24 mouse cellular contexts compared by ENCODE assay signal in the genomic region with DNA sequence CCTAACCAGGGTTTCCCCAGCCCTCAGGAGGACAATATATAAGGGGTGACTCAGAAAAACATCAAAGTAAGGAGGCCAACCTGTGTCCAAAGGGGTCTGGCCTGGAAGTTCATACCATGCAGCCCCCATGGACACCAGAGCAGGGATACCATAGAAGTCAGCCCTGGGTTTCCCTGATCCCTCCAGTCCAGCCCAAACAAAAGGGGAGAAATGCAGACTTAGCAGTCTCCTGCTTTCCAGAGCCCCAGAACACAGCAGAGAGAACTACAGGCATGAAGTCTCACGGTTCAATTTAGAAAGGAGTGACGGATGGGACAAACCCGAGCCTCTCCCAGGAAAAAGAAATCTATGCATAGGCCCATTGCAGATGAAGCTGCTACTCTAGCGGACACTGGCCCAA.
DNase-seq lines count a peak whose midpoint lies in the region; ATAC-seq and TF ChIP-seq lines count a peak whose summit lies in the region.
"Had no signal": no experiment of that assay in that cellular context is flagged by ENCODE, and none has a peak within 500 bp of the region (broad histone marks: within the 10 kb centered on the region; RNA-seq: fewer than 3 reads in every experiment).

No protein-coding gene starts in this region.

- H3K4me1 ChIP-seq in lung, embryonic 16.5 days (replicated peaks; ENCODE audit: control insufficient read depth, insufficient read depth, low read length) = peaks cover 36% of the 10 kb centered on the region
- peaks cover 16% of the 10 kb centered on the region; the same call in 1 of the 2 replicates for H3K4me1 ChIP-seq in small intestine, adult 2 months (ENCODE audit: control insufficient read depth, insufficient read depth, insufficient read length, low read length)

- WGBS in lung, embryonic 16.5 days = 60% methylated on average over 4 of the region's 4 CpGs
- WGBS in small intestine, adult 2 months = 42% methylated on average over 4 of the region's 4 CpGs

- no peak overlapping the region for H3K4me3 ChIP-seq in lung, embryonic 16.5 days (ENCODE audit: low read length)
- no peak overlapping the region for H3K4me3 ChIP-seq in small intestine, adult 2 months (ENCODE audit: low read depth, low read length)
- H3K4me3 ChIP-seq: embryonic facial prominence, embryonic 12.5 days; embryonic facial prominence, embryonic 15.5 days; gastrocnemius, adult 2 months; heart, embryonic 13.5 days had no signal

- peak overlapping the region; percentile 57; the same call in 1 of the 2 replicates for H3K27ac ChIP-seq in lung, embryonic 16.5 days (ENCODE audit: low read length)
- H3K27ac ChIP-seq in small intestine, adult 2 months (ENCODE audit: insufficient read depth, low read depth, low read length) = 0 out of 2 replicates have a peak overlapping the region, but pooled peaks have one; percentile 11
- H3K27ac ChIP-seq: embryonic facial prominence, embryonic 12.5 days; embryonic facial prominence, embryonic 15.5 days; heart, embryonic 13.5 days; hindbrain, embryonic 14.5 days; hindbrain, postnatal 0 days had no signal

- no peak for TF ChIP-seq POLR2A in small intestine, adult 2 months (IDR thresholded peaks at IDR 0.05; ENCODE audit: low read depth, low read length)

- no peak overlapping the region for H3K4me2 ChIP-seq in lung, embryonic 16.5 days (ENCODE audit: low read depth, low read length)
- H3K4me2 ChIP-seq: embryonic facial prominence, embryonic 12.5 days; embryonic facial prominence, embryonic 15.5 days; heart, embryonic 13.5 days; hindbrain, embryonic 14.5 days had no signal

- no peak for TF ChIP-seq CTCF in small intestine, adult 2 months (IDR thresholded peaks at IDR 0.05; ENCODE audit: extremely low read depth, insufficient read length, insufficient replicate concordance, low read depth, low read length)

- H3K9me3 ChIP-seq in lung, embryonic 16.5 days (ENCODE audit: control insufficient read depth, low read length) = no peaks in the 10 kb centered on the region
- H3K9me3 ChIP-seq: embryonic facial prominence, embryonic 12.5 days; embryonic facial prominence, embryonic 15.5 days; heart, embryonic 13.5 days had no signal

- no peak for ATAC-seq in lung, embryonic 16.5 days (ENCODE audit: low read depth)
- ATAC-seq: activated CD4-positive, CD25-positive, alpha-beta regulatory T cell, adult 4 months; forebrain, embryonic 14.5 days; forebrain, postnatal 0 days; hindbrain, postnatal 0 days; inflammation-experienced regulatory T-cells, adult 6 months had no signal

- peak; percentile 71 for DNase-seq in heart, adult 11 months
- no peak for DNase-seq in heart, adult 8-10 months (ENCODE audit: low spot score)
- DNase-seq in lung, postnatal 36 days = no peak
- no peak for DNase-seq in embryo, embryonic 10 days (ENCODE audit: low spot score)
- DNase-seq: adrenal gland, adult 8-10 months; adrenal gland, postnatal 25 days; cerebellum, adult 11-12 months; cerebellum, adult 8-10 months; cerebellum, postnatal 10 days; forebrain, postnatal 0 days; gastrocnemius, adult 2 months; gastrocnemius, postnatal 14 days; heart, postnatal 14 days; heart, postnatal 4 days had no signal

- H3K9ac ChIP-seq in lung, embryonic 16.5 days (ENCODE audit: low read length) = no peak overlapping the region
- H3K9ac ChIP-seq: embryonic facial prominence, embryonic 12.5 days; embryonic facial prominence, embryonic 15.5 days; forebrain, postnatal 0 days; heart, embryonic 13.5 days; hindbrain, embryonic 14.5 days had no signal

- H3K36me3 ChIP-seq in lung, embryonic 16.5 days (ENCODE audit: control insufficient read depth, insufficient read depth, low read length) = no peaks in the 10 kb centered on the region
- no peaks in the 10 kb centered on the region for H3K36me3 ChIP-seq in small intestine, adult 2 months (ENCODE audit: control insufficient read depth, insufficient read depth, low read length)
- H3K36me3 ChIP-seq: embryonic facial prominence, embryonic 12.5 days; embryonic facial prominence, embryonic 15.5 days; heart, embryonic 13.5 days had no signal

- H3K27me3 ChIP-seq in lung, embryonic 16.5 days (ENCODE audit: control insufficient read depth, insufficient read depth, low read depth, low read length) = no peaks in the 10 kb centered on the region
- H3K27me3 ChIP-seq in small intestine, adult 2 months (ENCODE audit: control insufficient read depth, insufficient read depth, low read length) = no peaks in the 10 kb centered on the region
- H3K27me3 ChIP-seq: embryonic facial prominence, embryonic 12.5 days; embryonic facial prominence, embryonic 15.5 days; heart, embryonic 13.5 days had no signal
